Mouse (Mus musculus): Measurements from ENCODE around the gene Npr1. TPM values are rescaled to one million over a fixed set of nuclear protein-coding genes. Genes with fewer than 3 reads are reported as not detected.

The Npr1 gene
- total RNA-seq, 4 experiments from 2014 or later, result 316 to 460 (median 368) TPM

DNA sequence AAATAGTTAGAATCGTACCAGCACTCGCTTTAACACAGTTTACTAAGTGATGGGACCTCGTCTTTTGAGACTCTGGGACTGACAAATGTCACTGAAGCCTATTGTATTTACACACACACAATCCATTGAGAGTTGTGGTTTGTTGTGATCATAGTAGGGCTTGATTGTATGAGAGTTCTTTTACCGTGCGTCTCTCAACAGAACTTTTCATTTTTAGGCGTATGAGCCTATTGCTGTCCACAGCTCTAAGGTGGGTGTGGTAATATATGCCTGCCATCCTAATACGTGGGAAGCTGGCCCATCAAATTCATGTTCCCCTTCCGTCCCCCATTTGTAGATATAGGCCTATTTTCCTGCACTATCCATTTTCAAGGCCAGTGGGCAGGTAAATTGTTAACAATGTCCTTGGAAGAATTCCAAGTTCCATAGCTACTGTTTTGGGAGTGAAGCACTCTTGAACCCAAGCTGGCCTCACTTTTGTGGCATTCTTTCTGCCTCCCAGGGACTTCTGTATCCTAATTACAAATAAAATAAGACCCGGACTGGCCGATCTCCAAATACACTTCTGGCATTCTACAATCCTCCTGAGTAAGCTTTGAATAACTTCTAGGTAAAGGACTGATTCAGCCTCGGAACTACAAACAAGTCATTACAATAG is 31.5 kb downstream of the Npr1 start:
- DNase-seq, result no peak

GRCm38 (mm10) chr3:90433381-90434020 is 32.2 kb downstream of the Npr1 start, which contains the start of gene Ints3:
Ints3 (minus strand) TSS chr3:90433622.
- peak; percentile 100 for DNase-seq

DNA sequence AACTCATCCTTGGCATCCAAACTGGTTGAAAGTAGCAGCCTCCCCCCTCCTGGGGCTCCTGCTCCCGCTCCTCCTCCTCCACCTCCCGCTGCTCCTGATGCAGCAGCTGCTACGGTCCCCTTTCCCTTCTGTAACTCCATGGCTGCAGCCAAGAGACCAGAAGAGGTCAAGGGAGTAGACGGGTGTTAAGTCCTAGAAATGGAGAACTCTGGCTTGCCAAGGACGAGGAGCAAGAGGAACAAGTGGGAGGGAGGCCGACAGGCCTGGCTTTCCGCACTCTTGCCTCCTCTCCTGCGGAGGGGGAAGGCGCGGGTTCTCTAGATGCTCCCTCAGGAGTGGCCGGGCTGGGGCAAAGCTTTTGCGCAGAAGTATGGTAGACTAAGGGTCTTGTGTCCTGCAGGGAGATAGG is 32.9 kb downstream of the Npr1 start:
- peak; percentile 58 for DNase-seq

- no peak for DNase-seq
These were observed 33.3 kb downstream of the Npr1 start for GRCm38 (mm10) chr3:90432348-90432747.

DNA sequence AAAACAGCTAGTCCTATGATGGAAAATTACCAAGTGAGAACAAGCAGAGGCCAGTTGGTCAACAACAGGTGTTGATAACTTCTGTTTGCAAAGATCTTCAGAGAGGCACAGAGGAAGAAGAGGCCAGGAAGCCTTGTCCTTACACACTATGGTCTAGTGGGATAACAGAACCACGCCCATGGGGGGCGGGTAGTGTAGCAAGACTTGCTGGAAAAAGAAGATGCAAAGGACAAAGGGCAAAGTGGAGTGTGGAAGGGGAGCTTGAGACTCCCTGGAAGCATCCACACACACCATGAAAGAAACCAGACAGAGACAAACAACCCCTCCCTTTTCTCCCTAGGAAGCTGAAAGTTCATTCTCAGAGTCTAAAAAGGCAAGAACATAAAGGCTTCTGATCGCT is 36.1 kb downstream of the Npr1 start:
- DNase-seq, result no peak

DNA sequence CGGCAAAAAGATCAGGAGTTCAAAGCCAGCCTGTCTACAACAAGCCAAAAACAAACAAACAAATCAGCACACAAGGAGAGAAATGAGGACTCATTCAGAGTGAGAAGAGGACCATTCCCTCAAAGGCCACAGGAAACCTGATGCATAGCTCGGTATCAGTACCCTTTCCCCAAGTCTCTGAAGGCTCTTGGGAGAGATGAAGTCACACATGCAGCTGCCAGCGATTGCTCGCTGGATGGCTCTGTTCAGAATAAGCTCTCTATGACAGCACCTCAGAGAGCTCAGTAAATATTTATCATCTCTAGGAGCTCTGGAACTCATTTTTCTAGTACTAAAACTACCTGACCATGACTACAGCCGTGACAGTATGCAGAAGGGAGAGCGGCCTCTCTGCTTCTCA is 37.5 kb downstream of the Npr1 start:
- DNase-seq, result no peak

GRCm38 (mm10) chr3:90427574-90427973 is 38.1 kb downstream of the Npr1 start:
- DNase-seq, result no peak

DNA sequence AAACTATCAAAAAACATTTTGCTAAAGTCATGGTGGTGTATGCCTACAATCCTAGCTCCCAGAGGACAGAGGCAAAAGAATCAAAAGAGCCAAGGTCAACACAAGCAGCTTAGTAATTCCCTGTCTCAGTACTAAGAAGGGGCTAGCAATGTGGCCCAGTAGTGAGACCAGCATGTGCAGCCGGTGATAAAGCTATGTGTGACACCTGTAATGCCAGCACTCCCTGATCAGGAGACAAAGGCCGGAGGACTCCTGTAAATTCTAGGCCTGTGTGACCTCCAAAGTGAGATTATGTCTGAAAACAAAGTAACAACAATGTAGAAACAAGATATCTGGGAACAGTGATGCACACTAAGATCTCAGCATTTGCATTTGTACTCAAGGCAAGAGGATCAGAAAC is 40.2 kb downstream of the Npr1 start:
- DNase-seq, result no peak

- no peak for DNase-seq
These were observed 42.1 kb downstream of the Npr1 start for GRCm38 (mm10) chr3:90423549-90423948.

GRCm38 (mm10) chr3:90420696-90421095 is 45.0 kb downstream of the Npr1 start:
- no peak for DNase-seq

DNA sequence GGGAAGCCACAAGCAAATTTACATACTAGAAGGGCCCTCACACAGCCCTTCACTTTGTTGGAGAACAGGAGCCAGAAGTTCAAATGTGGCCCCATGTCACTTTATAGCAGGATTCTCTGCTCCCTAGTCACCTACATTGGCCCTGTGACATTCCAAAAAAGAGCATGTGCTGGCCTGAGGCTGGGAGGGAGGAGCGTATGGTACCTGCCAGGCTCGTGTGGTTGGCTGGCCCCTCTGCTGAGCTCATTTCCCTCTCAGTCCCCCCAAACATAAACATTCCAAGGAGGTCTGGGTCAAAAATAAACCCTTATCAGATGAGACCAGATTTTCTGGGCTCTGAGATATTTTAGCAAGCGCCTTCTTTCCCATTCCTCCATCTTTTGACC is 52.7 kb downstream of the Npr1 start:
- no peak for DNase-seq

GRCm38 (mm10) chr3:90412312-90413010 is 53.2 kb downstream of the Npr1 start:
- peak; percentile 75 for DNase-seq

- DNase-seq, result no peak
These were observed 56.9 kb downstream of the Npr1 start for GRCm38 (mm10) chr3:90408721-90409120.

GRCm38 (mm10) chr3:90406414-90406813 is 59.3 kb downstream of the Npr1 start:
- no peak for DNase-seq

DNA sequence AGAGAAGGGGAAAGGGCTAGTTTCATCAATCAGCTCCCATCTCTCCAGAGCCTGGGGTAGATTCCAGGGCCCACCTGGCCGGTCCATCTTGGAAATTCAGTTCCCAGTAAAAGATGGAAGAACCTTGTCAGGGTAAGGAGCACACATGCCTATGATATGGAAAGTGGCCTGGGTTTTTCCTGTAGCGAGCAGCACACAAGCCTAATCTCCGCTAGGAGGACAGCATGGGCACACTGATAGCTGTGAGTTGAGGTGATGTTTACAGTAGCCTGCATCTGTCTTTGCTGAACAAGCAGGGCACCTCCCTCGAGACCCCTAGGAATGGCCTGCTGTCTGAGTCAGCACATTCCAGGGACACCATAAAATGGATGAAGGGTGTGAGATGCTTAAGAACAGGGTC is 61.1 kb downstream of the Npr1 start:
- no peak for DNase-seq

GRCm38 (mm10) chr3:90404121-90404520 is 61.5 kb downstream of the Npr1 start:
- DNase-seq, result peak; percentile 81

GRCm38 (mm10) chr3:90400993-90401392 is 64.7 kb downstream of the Npr1 start:
- no peak for DNase-seq

Other genes with a start within 250 kb of the Npr1 start
- 10 to 100 TPM; 64.2 to 76.1 (median 70.4) TPM for gene Jtb, start 234.3 kb downstream of the Npr1 start, total RNA-seq (2022)
- 1 to 10 TPM in 1 of 4 experiments, under 1 TPM in 3; 0.35 to 1.3 (median 0.63) TPM for gene Creb3l4, start 222.4 kb downstream of the Npr1 start, total RNA-seq (2022)
- 100 to 1,000 TPM; 129 to 172 (median 151) TPM for gene Slc39a1, start 217.7 kb downstream of the Npr1 start, total RNA-seq (2022)
- gene Crtc2, start 211.7 kb downstream of the Npr1 start, total RNA-seq (2022), result 10 to 100 TPM; 43.5 to 73.2 (median 63.9) TPM
- 10 to 100 TPM in 3 of 4 experiments, 1 to 10 TPM in 1; 9.2 to 14.5 (median 12.8) TPM for gene Dennd4b, start 200.7 kb downstream of the Npr1 start, total RNA-seq (2022)
- gene Gatad2b, start 172.7 kb downstream of the Npr1 start, total RNA-seq (2022), result 10 to 100 TPM; 62.6 to 85.2 (median 71.6) TPM
- gene Slc27a3, start 75.9 kb downstream of the Npr1 start, total RNA-seq (2022), result 100 to 1,000 TPM; 132 to 297 (median 196) TPM
- gene Ints3, start 32.2 kb downstream of the Npr1 start, total RNA-seq (2022), result 100 to 1,000 TPM; 107 to 119 (median 110) TPM
- 10 to 100 TPM; 58.9 to 75.2 (median 67.3) TPM for gene Ilf2, start 10.3 kb upstream of the Npr1 start, total RNA-seq (2022)
- gene Snapin, start 25.2 kb upstream of the Npr1 start, total RNA-seq (2022), result 100 to 1,000 TPM in 1 of 4 experiments, 10 to 100 TPM in 3; 73.3 to 105 (median 83.4) TPM
- 100 to 1,000 TPM; 114 to 130 (median 125) TPM for gene Chtop, start 43.6 kb upstream of the Npr1 start, total RNA-seq (2022)
- 100 to 1,000 TPM in 2 of 4 experiments, 10 to 100 TPM in 2; 80.7 to 112 (median 94.7) TPM for gene S100a1, start 48.5 kb upstream of the Npr1 start, total RNA-seq (2022)
- gene S100a13, start 48.6 kb upstream of the Npr1 start, total RNA-seq (2022), result 10 to 100 TPM; 21.7 to 26.9 (median 23.4) TPM
- gene S100a14, start 61.0 kb upstream of the Npr1 start, total RNA-seq (2022), result 1 to 10 TPM in 2 of 4 experiments, under 1 TPM in 1, not detected in 1; 0.42 to 1.5 (median 1.2) TPM
- gene S100a16, start 71.4 kb upstream of the Npr1 start, total RNA-seq (2022), result 10 to 100 TPM; 39.0 to 54.8 (median 50.2) TPM
- gene S100a3, start 94.7 kb upstream of the Npr1 start, total RNA-seq (2022), result not detected
- not detected for gene S100a2, start 124.4 kb upstream of the Npr1 start, total RNA-seq (2022)
- gene Gm42674, start 136.0 kb upstream of the Npr1 start, total RNA-seq (2022), result not detected
- gene S100a4, start 137.9 kb upstream of the Npr1 start, total RNA-seq (2022), result 10 to 100 TPM in 2 of 4 experiments, 1 to 10 TPM in 2; 7.5 to 22.9 (median 12.5) TPM
- gene S100a5, start 142.7 kb upstream of the Npr1 start, total RNA-seq (2022), result not detected
- gene S100a6, start 147.0 kb upstream of the Npr1 start, total RNA-seq (2022), result 10 to 100 TPM; 57.0 to 92.3 (median 67.2) TPM
- gene S100a7a, start 188.2 kb upstream of the Npr1 start, total RNA-seq (2022), result under 1 TPM in 1 of 4 experiments, not detected in 3; 0.28 TPM
- 1 to 10 TPM in 3 of 4 experiments, under 1 TPM in 1; 0.58 to 2.3 (median 1.2) TPM for gene S100a8, start 203.1 kb upstream of the Npr1 start, total RNA-seq (2022)
- 1 to 10 TPM in 1 of 4 experiments, under 1 TPM in 1, not detected in 2; 0.55 to 1.2 TPM for gene S100a9, start 229.9 kb upstream of the Npr1 start, total RNA-seq (2022)